Mouse (Mus musculus): ENCODE results near the gene Arfip1.

Gene Arfip1

GRCm38 (mm10) chr3:84488716-84489115, 93.7 kb downstream of the Arfip1 start:
- DNase-seq (ENCODE audit: low read depth, low spot score) = peak; percentile 76

GRCm38 (mm10) chr3:84484891-84485290, 97.5 kb downstream of the Arfip1 start:
- no peak for DNase-seq (ENCODE audit: low read depth, low spot score)

- no peak for DNase-seq (ENCODE audit: low read depth, low spot score)
Observed at GRCm38 (mm10) chr3:84484333-84484732, 98.1 kb downstream of the Arfip1 start.

- no peak for DNase-seq (ENCODE audit: low read depth, low spot score)
Observed at GRCm38 (mm10) chr3:84482121-84482520, 100.3 kb downstream of the Arfip1 start.

- no peak for DNase-seq (ENCODE audit: low read depth, low spot score)
Observed at GRCm38 (mm10) chr3:84481104-84481503, 101.3 kb downstream of the Arfip1 start.

- no peak for DNase-seq (ENCODE audit: low read depth, low spot score)
Observed at GRCm38 (mm10) chr3:84480006-84480897, 102.2 kb downstream of the Arfip1 start, which contains the start of gene Fhdc1. Fhdc1 (minus strand) TSS chr3:84480429.

GRCm38 (mm10) chr3:84479293-84480005, 103.0 kb downstream of the Arfip1 start:
- DNase-seq (ENCODE audit: low read depth, low spot score) = no peak

GRCm38 (mm10) chr3:84478896-84479292, 103.5 kb downstream of the Arfip1 start:
- no peak for DNase-seq (ENCODE audit: low read depth, low spot score)

- no peak for DNase-seq (ENCODE audit: low read depth, low spot score)
Observed at GRCm38 (mm10) chr3:84478195-84478594, 104.2 kb downstream of the Arfip1 start.

- no peak for DNase-seq (ENCODE audit: low read depth, low spot score)
Observed at GRCm38 (mm10) chr3:84477498-84477897, 104.9 kb downstream of the Arfip1 start.

- no peak for DNase-seq (ENCODE audit: low read depth, low spot score)
Observed at GRCm38 (mm10) chr3:84474981-84475775, 107.2 kb downstream of the Arfip1 start.

- DNase-seq (ENCODE audit: low read depth, low spot score) = no peak
Observed at GRCm38 (mm10) chr3:84474398-84474797, 108.0 kb downstream of the Arfip1 start.

GRCm38 (mm10) chr3:84472955-84473354, 109.5 kb downstream of the Arfip1 start:
- no peak for DNase-seq (ENCODE audit: low read depth, low spot score)

- DNase-seq (ENCODE audit: low read depth, low spot score) = no peak
Observed at GRCm38 (mm10) chr3:84472527-84472926, 109.9 kb downstream of the Arfip1 start.

GRCm38 (mm10) chr3:84471146-84471545, 111.3 kb downstream of the Arfip1 start:
- DNase-seq (ENCODE audit: low read depth, low spot score) = no peak

- no peak for DNase-seq (ENCODE audit: low read depth, low spot score)
Observed at GRCm38 (mm10) chr3:84468111-84468453, 114.3 kb downstream of the Arfip1 start.

- DNase-seq (ENCODE audit: low read depth, low spot score) = no peak
Observed at GRCm38 (mm10) chr3:84467419-84468110, 114.9 kb downstream of the Arfip1 start.

GRCm38 (mm10) chr3:84465822-84466500, 116.5 kb downstream of the Arfip1 start:
- DNase-seq (ENCODE audit: low read depth, low spot score) = no peak

GRCm38 (mm10) chr3:84461687-84462086, 120.7 kb downstream of the Arfip1 start:
- DNase-seq (ENCODE audit: low read depth, low spot score) = no peak

- no peak for DNase-seq (ENCODE audit: low read depth, low spot score)
Observed at GRCm38 (mm10) chr3:84460952-84461351, 121.5 kb downstream of the Arfip1 start.

GRCm38 (mm10) chr3:84460499-84460898, 121.9 kb downstream of the Arfip1 start:
- no peak for DNase-seq (ENCODE audit: low read depth, low spot score)
